Mouse (Mus musculus): ENCODE measurements at regions not wholly inside any gene's neighbourhood (a gene's known extent, or its start where the extent isn't known, plus 50 kb on each side); places are given as distances from the start of the nearest gene placed in this dataset.

DNA sequence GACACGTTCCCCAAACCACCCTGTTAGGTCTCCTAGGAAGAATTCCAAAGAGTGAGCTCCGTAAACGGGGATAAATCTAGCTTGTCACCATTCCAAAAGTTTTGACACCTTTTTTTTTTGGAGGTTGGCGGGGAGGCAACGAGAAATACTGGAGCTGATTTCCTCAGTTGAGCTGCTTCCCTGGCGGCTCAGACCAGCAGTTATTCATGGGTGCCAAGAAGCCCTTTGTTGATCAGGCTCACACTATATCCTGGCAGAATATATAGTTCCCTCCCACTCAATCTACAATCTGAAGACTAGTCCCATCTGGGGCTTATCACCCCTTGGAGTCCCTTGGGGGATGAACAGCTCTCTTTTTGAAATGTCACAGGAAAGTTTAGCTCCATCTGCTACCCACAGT is 77.5 kb upstream of the Tiam2 start:
- in situ Hi-C loops (cut with MboI; ENCODE audit: low pct_unique_long_range_greater_than_20kb in 1 of 2, low sequenced_read_pairs in 2 of 2, unreplicated experiment in 1 of 2), result no loop called here

DNA sequence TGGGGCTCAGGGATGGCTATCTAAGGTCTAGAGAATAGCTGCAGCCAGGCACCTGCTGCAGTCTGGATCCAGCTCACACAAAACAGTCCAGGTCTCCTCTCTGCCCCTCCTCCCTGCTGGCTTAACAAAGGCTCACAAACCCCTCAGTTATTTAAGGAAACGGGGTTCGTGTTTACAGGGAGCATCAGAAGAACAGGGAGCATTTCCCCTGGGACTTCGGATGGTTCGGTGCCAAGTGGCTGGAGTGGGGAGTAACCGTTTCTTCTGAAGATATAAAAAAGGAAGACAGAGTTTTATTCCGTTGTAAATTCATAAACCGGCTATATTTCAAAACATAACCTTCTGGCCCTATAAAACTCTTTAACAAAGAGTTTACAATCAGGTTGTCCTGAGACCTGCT is 77.1 kb upstream of the Tiam2 start:
- in situ Hi-C loops (cut with MboI; ENCODE audit: low pct_unique_long_range_greater_than_20kb in 1 of 2, low sequenced_read_pairs in 2 of 2, unreplicated experiment in 1 of 2), result no loop called here

DNA sequence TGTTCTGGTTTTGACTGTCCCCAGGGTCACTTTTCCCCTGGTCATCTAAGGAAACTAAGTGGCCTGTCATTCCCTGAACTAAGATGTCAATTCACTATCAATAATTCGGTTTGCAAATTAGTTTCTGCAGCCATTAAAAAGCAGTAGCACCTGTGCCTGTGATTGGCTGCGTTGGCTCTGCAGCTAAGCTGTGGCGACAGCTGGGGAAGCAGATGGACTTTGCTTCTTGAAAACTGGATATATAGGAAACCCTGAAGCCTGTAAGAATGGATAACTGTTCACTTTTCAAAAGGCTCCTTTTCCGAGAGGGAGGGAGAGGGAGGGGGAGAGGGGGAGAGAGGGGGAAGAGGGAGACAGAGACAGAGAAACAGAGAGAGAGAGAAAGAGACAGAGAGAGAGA is 75.2 kb upstream of the Tiam2 start:
- in situ Hi-C loops (cut with MboI; ENCODE audit: low pct_unique_long_range_greater_than_20kb in 1 of 2, low sequenced_read_pairs in 2 of 2, unreplicated experiment in 1 of 2), result loop anchor here in 1 of 2 experiments (25.0 kb wide), 1 partner anchor 186 kb away; no protein-coding TSS in a partner anchor

DNA sequence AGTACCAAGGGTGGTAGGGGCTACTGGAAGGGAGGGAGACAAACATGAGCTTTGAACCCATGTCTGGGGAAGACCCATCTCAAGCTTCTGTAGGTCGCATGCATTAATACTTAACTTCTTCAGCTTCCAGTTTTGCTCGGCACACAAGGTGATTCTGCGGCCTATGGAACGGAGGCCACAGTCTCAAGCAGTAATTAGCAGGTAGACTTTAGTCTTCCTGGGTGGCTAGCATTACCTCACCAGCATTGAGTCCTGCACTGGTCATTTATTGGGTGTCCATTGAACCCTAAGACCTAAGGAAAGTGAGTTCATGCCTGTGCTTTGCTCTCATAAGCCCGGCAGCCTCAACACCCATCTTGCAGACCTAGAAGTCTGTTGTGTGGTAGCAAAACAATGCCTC is 74.4 kb upstream of the Tiam2 start:
- in situ Hi-C loops (cut with MboI; ENCODE audit: low pct_unique_long_range_greater_than_20kb in 1 of 2, low sequenced_read_pairs in 2 of 2, unreplicated experiment in 1 of 2), result loop anchor here in 1 of 2 experiments (25.0 kb wide), 1 partner anchor 185 kb away; no protein-coding TSS in a partner anchor

DNA sequence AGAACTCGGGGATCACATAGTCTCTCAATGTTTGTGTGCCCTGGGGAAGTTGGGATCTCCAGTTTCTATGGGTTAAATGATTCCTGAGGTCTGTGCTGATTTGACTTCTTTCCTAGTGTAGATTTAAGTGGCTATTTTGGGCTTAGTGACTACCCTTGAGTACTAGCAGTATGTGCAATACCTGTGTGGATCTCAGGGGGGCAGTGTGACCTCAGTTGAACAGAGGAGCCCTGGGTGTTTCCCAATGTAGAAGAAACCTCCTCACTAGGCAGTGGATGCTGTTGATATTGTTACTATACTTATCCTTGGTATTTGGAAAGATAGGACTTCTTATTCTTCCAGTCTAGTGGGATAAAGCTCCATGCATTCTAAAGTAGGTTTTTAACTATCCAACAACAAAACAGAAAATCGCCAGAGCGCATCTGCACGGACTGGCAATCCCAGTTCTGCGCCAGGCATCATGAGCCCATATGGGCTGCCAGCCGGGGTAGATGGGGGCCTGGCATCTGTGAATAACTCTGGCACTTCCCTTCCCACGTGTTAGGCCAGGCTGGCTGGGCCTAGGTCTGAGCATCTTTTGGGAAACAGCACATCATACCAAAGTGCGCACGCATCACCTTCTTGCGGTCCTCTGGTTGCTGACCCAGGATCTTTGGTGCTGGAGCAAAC is 72.7 kb upstream of the Tiam2 start:
- in situ Hi-C loops (cut with MboI; ENCODE audit: low pct_unique_long_range_greater_than_20kb in 1 of 2, low sequenced_read_pairs in 2 of 2, unreplicated experiment in 1 of 2), result loop anchor here in 1 of 2 experiments (25.0 kb wide), 1 partner anchor 184 kb away; no protein-coding TSS in a partner anchor

DNA sequence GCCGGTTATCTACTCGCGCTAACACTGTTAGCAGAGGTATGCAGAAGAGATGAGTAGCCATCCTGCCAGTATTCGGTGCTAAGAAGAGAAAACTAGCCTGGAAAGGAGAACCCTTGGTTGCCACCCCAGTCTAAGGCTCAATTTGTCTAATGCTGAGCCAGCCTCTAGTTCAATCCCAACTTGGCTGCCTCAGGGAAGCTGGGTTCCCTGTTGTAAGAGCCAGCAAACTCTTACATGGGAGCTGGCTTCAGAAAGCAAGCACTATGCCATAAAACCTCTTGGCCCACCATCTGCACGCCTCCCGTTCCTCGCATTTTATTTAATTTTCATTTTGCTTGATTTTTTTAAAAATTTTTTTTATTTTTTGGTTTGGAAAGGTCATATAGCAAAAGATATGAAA is 69.6 kb upstream of the Tiam2 start:
- in situ Hi-C loops (cut with MboI; ENCODE audit: low pct_unique_long_range_greater_than_20kb in 1 of 2, low sequenced_read_pairs in 2 of 2, unreplicated experiment in 1 of 2), result loop anchor here in 1 of 2 experiments (25.0 kb wide), 1 partner anchor 181 kb away; no protein-coding TSS in a partner anchor

DNA sequence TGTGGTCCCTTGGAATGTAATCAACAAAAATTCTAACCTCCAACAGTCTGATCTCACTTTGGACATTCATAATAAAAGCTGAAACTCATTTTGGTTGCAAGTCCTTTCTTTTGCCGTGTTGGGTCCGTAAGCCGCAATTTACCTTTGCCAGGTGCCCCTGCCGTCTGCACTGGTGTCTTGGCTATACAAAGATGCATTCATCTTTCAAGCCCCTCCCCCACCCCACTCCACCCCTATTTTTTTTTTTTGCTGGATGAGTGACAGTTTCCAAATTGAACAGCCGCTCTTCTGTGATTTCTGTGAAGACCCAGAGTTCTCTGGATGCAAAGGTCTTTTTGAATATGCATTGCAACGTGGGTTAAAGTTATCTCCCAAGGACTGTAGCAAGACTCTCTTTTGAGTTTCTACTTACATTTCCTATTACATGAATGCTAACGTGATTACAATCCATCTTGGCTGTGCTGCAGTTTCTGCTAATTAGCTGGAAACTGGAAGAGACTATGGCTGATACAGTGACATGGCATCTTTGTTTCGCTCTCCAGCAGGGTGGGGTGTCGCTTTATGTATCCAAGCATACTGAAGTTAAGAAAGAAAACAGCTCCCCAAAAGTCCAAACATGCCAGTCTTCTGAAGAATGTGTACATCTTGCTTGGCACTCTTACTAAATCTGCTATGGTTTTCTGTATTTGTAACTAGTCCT is 67.4 kb upstream of the Tiam2 start:
- in situ Hi-C loops (cut with MboI; ENCODE audit: low pct_unique_long_range_greater_than_20kb in 1 of 2, low sequenced_read_pairs in 2 of 2, unreplicated experiment in 1 of 2), result loop anchor here in 1 of 2 experiments (25.0 kb wide), 1 partner anchor 178 kb away; no protein-coding TSS in a partner anchor

DNA sequence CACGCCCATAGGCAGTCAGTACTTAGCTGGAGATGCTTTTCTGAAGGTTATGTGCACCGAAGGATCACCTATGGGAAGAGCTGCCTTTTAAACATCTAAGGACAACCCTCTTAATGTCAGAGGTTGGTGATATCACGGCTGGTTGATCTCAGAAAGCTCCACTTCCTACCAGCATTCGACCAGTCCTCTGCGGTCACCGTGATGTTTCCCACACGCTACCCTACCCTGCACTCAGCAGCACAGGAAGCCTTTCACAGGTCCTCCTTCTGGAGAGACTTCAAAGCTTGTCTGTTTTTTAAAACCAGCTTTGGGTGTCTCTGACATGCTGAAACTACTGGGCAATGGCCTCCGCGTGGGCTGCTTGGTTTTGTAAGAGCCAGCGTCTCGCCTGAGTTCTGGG is 65.6 kb upstream of the Tiam2 start:
- in situ Hi-C loops (cut with MboI; ENCODE audit: low pct_unique_long_range_greater_than_20kb in 1 of 2, low sequenced_read_pairs in 2 of 2, unreplicated experiment in 1 of 2), result loop anchor here (10.0 to 25.0 kb wide), 2 partner anchors 174 to 177 kb away; no protein-coding TSS in a partner anchor

DNA sequence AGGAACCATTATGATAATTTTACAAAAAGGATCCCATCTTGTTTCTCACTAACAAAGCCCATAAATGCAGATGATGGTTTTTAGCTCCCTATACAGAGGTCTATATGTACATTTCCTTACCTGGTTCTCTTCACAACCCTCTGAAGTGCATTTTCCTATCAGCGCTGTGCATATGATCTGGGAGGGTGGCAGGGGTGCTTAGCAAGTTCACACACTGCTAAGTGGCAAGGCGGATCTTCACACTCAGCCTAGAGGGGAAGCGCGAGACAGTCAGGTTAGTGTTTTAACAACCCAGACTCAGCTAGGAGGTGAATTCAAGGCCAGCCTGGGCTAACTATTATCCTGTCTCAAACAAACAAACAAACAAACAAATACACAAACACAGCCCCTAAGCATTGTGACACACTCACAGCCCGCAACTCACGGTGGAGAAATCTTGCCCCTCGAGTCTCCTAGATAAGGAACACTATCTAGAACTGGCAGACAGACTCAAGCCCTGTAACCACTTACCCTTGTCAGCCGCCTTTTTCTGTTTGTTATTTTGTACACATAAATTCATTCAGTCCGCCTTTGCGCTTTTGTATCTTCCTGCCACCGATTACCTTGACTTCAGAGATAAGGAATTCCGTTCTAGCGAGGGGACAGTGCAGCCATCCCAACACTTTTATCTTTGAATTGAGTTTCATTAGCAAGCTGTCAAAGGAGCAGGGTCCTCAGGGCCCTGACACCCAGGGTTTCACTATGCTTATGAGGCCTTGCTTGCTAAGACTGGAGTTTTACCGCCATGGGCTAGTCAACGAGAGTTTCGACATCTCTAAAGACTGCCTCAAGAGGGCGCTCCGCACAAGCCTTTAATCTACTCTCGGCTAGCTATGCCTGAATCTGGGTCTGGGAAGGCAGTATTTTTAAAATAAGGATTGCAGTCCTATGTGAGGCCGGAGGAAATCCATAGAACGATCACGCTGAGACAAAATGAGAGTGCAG is 53.0 kb upstream of the Tiam2 start:
- in situ Hi-C loops (cut with MboI; ENCODE audit: low pct_unique_long_range_greater_than_20kb in 1 of 2, low sequenced_read_pairs in 2 of 2, unreplicated experiment in 1 of 2), result loop anchor here in 1 of 2 experiments (25.0 kb wide), 1 partner anchor 164 kb away; no protein-coding TSS in a partner anchor

DNA sequence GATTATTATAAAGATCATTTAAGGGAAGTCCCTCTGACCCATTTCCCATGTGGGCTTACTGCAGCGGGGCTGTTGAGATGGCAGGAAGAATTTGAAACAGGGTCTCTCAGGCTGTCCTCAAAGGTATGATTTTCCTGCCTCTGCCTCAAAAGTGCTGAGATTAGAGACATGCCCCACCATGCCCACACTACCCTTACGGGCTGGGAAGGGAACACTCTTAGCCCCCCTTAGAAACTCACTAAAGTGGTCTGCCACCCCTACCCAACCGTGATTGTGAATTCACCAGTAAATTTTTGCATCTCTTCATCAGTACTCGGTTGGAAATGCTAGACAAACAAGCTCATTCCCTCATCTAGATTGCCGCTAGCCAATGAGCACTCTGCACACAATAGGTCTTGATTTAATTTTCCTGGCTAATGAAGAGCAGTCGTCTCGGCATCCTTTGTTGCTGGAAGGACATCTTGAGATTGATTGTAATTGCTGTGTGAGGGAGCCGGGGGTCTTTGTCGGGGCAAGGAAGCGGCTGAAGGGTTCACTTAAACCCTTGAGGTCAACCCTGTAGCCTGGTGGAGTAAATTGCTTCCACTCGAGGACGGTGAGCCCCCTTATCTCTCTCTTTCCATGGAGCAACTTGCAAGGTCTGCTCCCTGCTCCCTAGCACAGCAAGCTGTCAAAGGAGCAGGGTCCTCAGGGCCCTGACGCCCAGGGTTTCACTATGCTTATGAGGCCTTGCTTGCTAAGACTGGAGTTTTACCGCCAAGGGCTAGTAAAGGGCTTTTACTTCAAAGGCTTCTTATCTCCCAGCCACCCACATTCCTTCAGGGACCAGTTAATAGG is 51.7 kb upstream of the Tiam2 start:
- in situ Hi-C loops (cut with MboI; ENCODE audit: low pct_unique_long_range_greater_than_20kb in 1 of 2, low sequenced_read_pairs in 2 of 2, unreplicated experiment in 1 of 2), result loop anchor here in 1 of 2 experiments (25.0 kb wide), 1 partner anchor 163 kb away; no protein-coding TSS in a partner anchor

Measured in mouse embryonic stem cell (cell line).